In the genomic region with DNA sequence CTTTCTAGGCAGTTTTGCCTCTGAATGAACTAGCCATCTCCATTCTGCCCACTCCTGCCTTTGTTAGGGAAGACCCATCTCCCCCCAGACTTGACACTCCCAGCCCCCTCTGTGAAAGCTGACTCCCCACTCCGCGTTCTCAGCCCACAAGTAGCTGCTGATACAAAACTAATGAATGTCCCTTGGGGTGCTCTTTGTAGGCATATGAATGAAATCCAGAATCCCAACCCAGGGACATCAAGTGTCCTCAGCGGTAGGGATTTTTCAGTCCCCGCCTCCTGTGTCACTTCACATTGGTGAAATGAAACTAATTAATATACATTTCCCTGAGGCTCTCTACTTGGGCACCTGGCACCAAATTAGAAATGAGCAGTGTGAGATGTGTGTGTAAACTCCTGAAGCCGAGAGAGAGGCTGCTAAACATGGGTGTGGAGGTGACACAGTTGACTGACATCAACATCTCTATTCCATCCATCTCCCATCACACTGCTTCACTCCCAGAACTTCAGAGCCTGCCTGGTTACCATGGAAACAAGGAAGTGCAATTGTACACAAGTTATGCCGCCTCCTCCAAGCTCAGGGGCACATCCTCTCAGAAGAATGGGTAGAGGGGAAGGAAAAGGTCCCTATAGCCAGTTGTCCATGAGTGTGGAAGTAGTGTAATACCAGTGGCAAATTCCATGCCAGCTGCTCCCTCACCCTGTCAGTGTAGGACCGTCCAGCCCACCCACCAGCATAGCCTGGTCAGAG, we compare ENCODE assay signal across 13 mouse cellular contexts.
DNase-seq lines count a peak whose midpoint lies in the region; ATAC-seq and TF ChIP-seq lines count a peak whose summit lies in the region.
"Had no signal": no experiment of that assay in that cellular context is flagged by ENCODE, and none has a peak within 500 bp of the region (broad histone marks: within the 10 kb centered on the region; RNA-seq: fewer than 3 reads in every experiment).

No protein-coding gene starts in this region.

- H3K4me1 ChIP-seq in lung, embryonic 14.5 days (ENCODE audit: insufficient read depth) = no peaks in the 10 kb centered on the region
- H3K4me1 ChIP-seq in embryonic facial prominence, embryonic 13.5 days = no peaks in the 10 kb centered on the region
- H3K4me1 ChIP-seq in hindbrain, embryonic 15.5 days (replicated peaks) = peaks cover 43% of the 10 kb centered on the region
- H3K4me1 ChIP-seq in neural tube, embryonic 14.5 days (ENCODE audit: control insufficient read depth, insufficient read depth, low read length) = peaks cover 7% of the 10 kb centered on the region; the same call in 1 of the 2 replicates
- no peaks in the 10 kb centered on the region for H3K4me1 ChIP-seq in thymus, adult 2 months (replicated peaks; ENCODE audit: control insufficient read depth, insufficient read depth, low read length)
- H3K4me1 ChIP-seq: embryonic facial prominence, embryonic 12.5 days had no signal

- WGBS in lung, embryonic 14.5 days = 54% methylated on average over 7 of the region's 7 CpGs
- WGBS in embryonic facial prominence, embryonic 13.5 days = 56% methylated on average over 7 of the region's 7 CpGs
- WGBS in hindbrain, embryonic 15.5 days = 12% methylated on average over 7 of the region's 7 CpGs
- 34% methylated on average over 7 of the region's 7 CpGs for WGBS in neural tube, embryonic 14.5 days
- WGBS in thymus, adult 2 months = 91% methylated on average over 7 of the region's 7 CpGs

- DNase-seq in lung, embryonic 14.5 days = peak; percentile 2
- DNase-seq in lung, postnatal 36 days = no peak
- DNase-seq in thymus, adult 2 months = no peak
- DNase-seq: adrenal gland, adult 8-10 months; heart, adult 2 months; heart, postnatal 36 days; thymus, postnatal 4 days had no signal

- TF ChIP-seq POLR2A in thymus, adult 2 months (IDR thresholded peaks at IDR 0.05; ENCODE audit: control insufficient read depth, extremely low read depth, insufficient read depth, low read length, poor library complexity) = no peak

- TF ChIP-seq CTCF in lung, embryonic 14.5 days (IDR thresholded peaks at IDR 0.05; ENCODE audit: low read depth) = no peak
- no peak for TF ChIP-seq CTCF in thymus, adult 2 months (IDR thresholded peaks at IDR 0.05; ENCODE audit: borderline replicate concordance, control insufficient read depth, extremely low read depth, insufficient read depth, low read length, poor library complexity)

- H3K9ac ChIP-seq in lung, embryonic 14.5 days = no peak overlapping the region
- no peak overlapping the region for H3K9ac ChIP-seq in embryonic facial prominence, embryonic 13.5 days
- H3K9ac ChIP-seq in hindbrain, embryonic 15.5 days = no peak overlapping the region
- no peak overlapping the region for H3K9ac ChIP-seq in neural tube, embryonic 14.5 days (replicated peaks; ENCODE audit: low read depth, low read length)
- H3K9ac ChIP-seq: embryonic facial prominence, embryonic 12.5 days had no signal

- H3K4me3 ChIP-seq in lung, embryonic 14.5 days (ENCODE audit: low read depth, low read length) = no peak overlapping the region
- no peak overlapping the region for H3K4me3 ChIP-seq in embryonic facial prominence, embryonic 13.5 days
- H3K4me3 ChIP-seq in hindbrain, embryonic 15.5 days = no peak overlapping the region
- H3K4me3 ChIP-seq in neural tube, embryonic 14.5 days (ENCODE audit: low read depth, low read length) = no peak overlapping the region
- H3K4me3 ChIP-seq in thymus, adult 2 months (ENCODE audit: control insufficient read depth, insufficient read depth, low read length) = no peak overlapping the region
- H3K4me3 ChIP-seq: embryonic facial prominence, embryonic 12.5 days; heart, adult 2 months had no signal

- no peaks in the 10 kb centered on the region for H3K36me3 ChIP-seq in lung, embryonic 14.5 days (ENCODE audit: insufficient read depth)
- H3K36me3 ChIP-seq in embryonic facial prominence, embryonic 13.5 days = no peaks in the 10 kb centered on the region
- H3K36me3 ChIP-seq in hindbrain, embryonic 15.5 days = no peaks in the 10 kb centered on the region
- no peaks in the 10 kb centered on the region for H3K36me3 ChIP-seq in neural tube, embryonic 14.5 days (ENCODE audit: control insufficient read depth, insufficient read depth, low read length)
- no peaks in the 10 kb centered on the region for H3K36me3 ChIP-seq in thymus, adult 2 months (ENCODE audit: control insufficient read depth, insufficient read depth, low read length)
- H3K36me3 ChIP-seq: embryonic facial prominence, embryonic 12.5 days had no signal

- H3K9me3 ChIP-seq in lung, embryonic 14.5 days (ENCODE audit: low read depth, low read length) = no peaks in the 10 kb centered on the region
- no peaks in the 10 kb centered on the region for H3K9me3 ChIP-seq in embryonic facial prominence, embryonic 13.5 days
- H3K9me3 ChIP-seq in hindbrain, embryonic 15.5 days = no peaks in the 10 kb centered on the region
- H3K9me3 ChIP-seq in neural tube, embryonic 14.5 days (ENCODE audit: control insufficient read depth, low read length) = no peaks in the 10 kb centered on the region
- H3K9me3 ChIP-seq: embryonic facial prominence, embryonic 12.5 days had no signal

- H3K27me3 ChIP-seq in lung, embryonic 14.5 days (ENCODE audit: insufficient read depth, low read length) = no peaks in the 10 kb centered on the region
- no peaks in the 10 kb centered on the region for H3K27me3 ChIP-seq in embryonic facial prominence, embryonic 13.5 days
- no peaks in the 10 kb centered on the region for H3K27me3 ChIP-seq in hindbrain, embryonic 15.5 days
- H3K27me3 ChIP-seq in neural tube, embryonic 14.5 days (ENCODE audit: control insufficient read depth, insufficient read depth, low read length) = no peaks in the 10 kb centered on the region
- H3K27me3 ChIP-seq in thymus, adult 2 months (ENCODE audit: control insufficient read depth, insufficient read depth, low read length) = no peaks in the 10 kb centered on the region
- H3K27me3 ChIP-seq: embryonic facial prominence, embryonic 12.5 days had no signal

- H3K27ac ChIP-seq in lung, embryonic 14.5 days (ENCODE audit: low read depth) = no peak overlapping the region
- H3K27ac ChIP-seq in embryonic facial prominence, embryonic 13.5 days = no peak overlapping the region
- peak overlapping the region; percentile 1 for H3K27ac ChIP-seq in hindbrain, embryonic 15.5 days (replicated peaks)
- no peak overlapping the region for H3K27ac ChIP-seq in neural tube, embryonic 14.5 days (ENCODE audit: low read depth, low read length)
- no peak overlapping the region for H3K27ac ChIP-seq in thymus, adult 2 months (ENCODE audit: control insufficient read depth, insufficient read depth, low read length)
- H3K27ac ChIP-seq: embryonic facial prominence, embryonic 12.5 days; heart, adult 2 months; kidney, postnatal 0 days had no signal

- no peak for ATAC-seq in lung, embryonic 14.5 days (ENCODE audit: insufficient read depth)
- 0 out of 2 replicates have a peak, but pooled peaks have one; percentile 52 for ATAC-seq in embryonic facial prominence, embryonic 13.5 days (ENCODE audit: insufficient number of reproducible peaks, insufficient read depth, low FRiP score, low TSS enrichment, low read depth)
- ATAC-seq in hindbrain, embryonic 15.5 days (ENCODE audit: low FRiP score, low read depth) = peak; percentile 35
- ATAC-seq in neural tube, embryonic 14.5 days (ENCODE audit: low read depth) = peak; percentile 38; the same call in 1 of the 2 replicates
- ATAC-seq in megakaryocyte progenitor cell, adult 5-6 weeks (replicated peaks; ENCODE audit: poor library complexity) = no peak

- no peak overlapping the region for H3K4me2 ChIP-seq in lung, embryonic 14.5 days
- no peak overlapping the region for H3K4me2 ChIP-seq in embryonic facial prominence, embryonic 13.5 days
- no peak overlapping the region for H3K4me2 ChIP-seq in hindbrain, embryonic 15.5 days
- H3K4me2 ChIP-seq in neural tube, embryonic 14.5 days (ENCODE audit: low read depth, low read length) = no peak overlapping the region
- H3K4me2 ChIP-seq: embryonic facial prominence, embryonic 12.5 days had no signal

Comparison
In these comparisons a context has a peak if more than half of its experiments do, and no peak if none do; other contexts are left out.
1. ATAC-seq: peak in embryonic facial prominence, embryonic 13.5 days (single experiment), hindbrain, embryonic 15.5 days (single experiment) and neural tube, embryonic 14.5 days (single experiment); none in lung, embryonic 14.5 days (single experiment) and megakaryocyte progenitor cell, adult 5-6 weeks (single experiment).